Mouse (Mus musculus) cerebellum, adult 2 months (tissue): ENCODE data around the gene Secisbp2l.

Source experiments
- CTCF ChIP-seq: fragments of 200-500 bp; IDR thresholded peaks from 2 replicates; pipeline ENCODE4 v1.5.1; 2011; ENCODE audit warnings: low read depth, mild to moderate bottlenecking, control low read depth, low read length, moderate library complexity, borderline replicate concordance; ENCODE audit not compliant: insufficient read depth
- POLR2A ChIP-seq: fragments of 200-500 bp; IDR thresholded peaks from 2 replicates; pipeline ENCODE4 v1.6.1; 2011; ENCODE audit warnings: low read length, control low read depth, borderline replicate concordance; ENCODE audit not compliant: insufficient read depth

DNA sequence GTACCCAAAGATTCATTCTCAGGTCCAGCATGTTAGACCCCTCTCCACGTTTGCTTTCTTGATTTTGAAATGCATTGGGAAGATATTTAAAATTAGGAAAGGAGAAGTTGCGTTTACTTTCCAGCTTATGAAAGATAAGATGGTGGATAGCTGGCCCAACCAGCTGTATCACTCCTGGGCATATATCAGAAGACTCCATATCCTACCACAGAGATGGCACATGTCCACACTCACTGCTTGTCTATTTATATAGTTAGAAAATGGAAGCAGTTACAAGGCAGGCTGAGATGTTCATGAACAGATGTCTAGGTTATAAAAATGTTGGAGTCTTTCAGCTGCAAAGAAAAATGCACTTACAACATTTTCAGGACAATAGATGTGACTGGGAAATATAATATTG lies 28.7 kb upstream of the Secisbp2l start:
- TF ChIP-seq POLR2A (no peak), CTCF (no peak)
